Mouse (Mus musculus) limb, embryonic 11.5 days (tissue): ENCODE results near the gene Idnk. TPM values are rescaled to one million over a fixed set of nuclear protein-coding genes. Genes with fewer than 3 reads are reported as not detected.

Experiments
- ATAC-seq: fragments of 200-750 bp; cut with Nextera tagmentation; 2 replicates; pipeline ENCODE4 v1.8.0; 2017; ENCODE audit warnings: low read depth; ENCODE audit not compliant: insufficient number of reproducible peaks, low FRiP score, low TSS enrichment
- DNase-seq: peaks from one replicate; pipeline ENCODE4 v3.0.0-alpha.2; 2015; ENCODE audit warnings: low spot score
- H3K27ac ChIP-seq: fragments of 300-500 bp; sonication (generic); replicated peaks from 2 replicates; pipeline ENCODE4 v1.5.1; 2014; ENCODE audit warnings: low read depth, mild to moderate bottlenecking, low read length
- H3K27me3 ChIP-seq: fragments of 300-500 bp; sonication (generic); 2 replicates; pipeline ENCODE4 v1.6.1; 2014; ENCODE audit warnings: mild to moderate bottlenecking, low read length, mixed read lengths; ENCODE audit not compliant: control insufficient read depth, insufficient read depth
- H3K36me3 ChIP-seq: fragments of 300-500 bp; sonication (generic); 2 replicates; pipeline ENCODE4 v1.6.1; 2014; ENCODE audit warnings: mild to moderate bottlenecking, low read length, moderate library complexity, mixed read lengths; ENCODE audit not compliant: control insufficient read depth, insufficient read depth
- H3K4me1 ChIP-seq: fragments of 300-500 bp; sonication (generic); 2 replicates; pipeline ENCODE4 v1.6.1; 2014; ENCODE audit warnings: low read length, mixed read lengths; ENCODE audit not compliant: control insufficient read depth, insufficient read depth
- H3K4me2 ChIP-seq: fragments of 300-500 bp; sonication (generic); 2 replicates; pipeline ENCODE4 v1.6.1; 2014; ENCODE audit warnings: low read depth, mild to moderate bottlenecking, moderate library complexity; ENCODE audit not compliant: severe bottlenecking
- H3K4me3 ChIP-seq: fragments of 300-500 bp; sonication (generic); 2 replicates; pipeline ENCODE4 v1.5.1; 2014; ENCODE audit warnings: low read depth, low read length
- H3K9ac ChIP-seq: fragments of 300-500 bp; sonication (generic); 2 replicates; pipeline ENCODE4 v1.6.1; 2014; ENCODE audit warnings: mild to moderate bottlenecking, low read length
- H3K9me3 ChIP-seq: fragments of 300-500 bp; sonication (generic); 2 replicates; pipeline ENCODE4 v1.6.1; 2016; ENCODE audit warnings: low read length; ENCODE audit not compliant: control insufficient read depth
- WGBS: fragments of 180-500 bp; shearing (Covaris S2); extraction: QIAGEN DNeasy Blood & Tissue Kit; methylation state at CpG from one replicate; pipeline ENCODE4 v1.1.7; 2014; 5-methylcytosine and 5-hydroxymethylcytosine counted together
- polyA plus RNA-seq: library from polyadenylated mRNA; unstranded; fragments of >200 nt; fragmentation: Nextera tagmentation; extraction: Ambion mirVana; gene quantifications from 2 replicates; pipeline ENCODE4 v1.2.1, GENCODE M21; 2014

The Idnk gene
- polyA plus RNA-seq, 1 experiment from 2014 or later: 42.1 TPM

DNA sequence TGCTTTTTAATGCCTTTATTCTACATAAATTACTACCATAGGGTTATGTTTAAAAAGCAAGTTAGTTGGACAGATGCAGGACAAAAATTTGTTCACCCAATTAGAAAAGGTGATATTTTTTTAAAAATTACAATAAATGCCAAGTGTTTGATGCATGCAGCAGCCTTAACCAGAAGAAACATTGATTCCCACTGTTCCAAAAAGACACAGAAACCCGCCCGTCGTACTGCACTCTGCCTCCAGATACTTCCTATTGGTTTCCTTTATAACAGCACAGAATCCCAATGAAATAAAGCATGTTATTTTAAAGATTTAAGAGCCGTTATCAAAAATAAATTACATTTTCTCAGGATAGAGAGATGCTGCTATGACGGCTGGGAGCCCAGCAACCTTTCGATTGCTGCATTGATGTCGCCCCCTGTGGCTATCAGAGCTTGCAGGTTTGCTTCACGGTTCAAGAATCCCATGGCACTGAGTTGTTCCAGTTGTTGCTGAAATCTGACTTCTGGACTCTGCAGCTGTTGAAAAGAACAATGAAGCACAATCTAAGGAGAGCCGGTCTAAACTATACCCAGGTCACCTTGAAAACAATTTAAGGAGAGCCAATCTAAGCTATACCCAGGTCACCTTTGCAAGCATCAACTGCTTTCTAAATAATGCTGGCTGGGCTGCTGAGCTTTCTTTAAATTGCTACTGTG lies 20.2 kb downstream of the Idnk start:
- WGBS: 92% methylated on average over 9 of the region's 9 CpGs
- ATAC-seq: no peak

DNA sequence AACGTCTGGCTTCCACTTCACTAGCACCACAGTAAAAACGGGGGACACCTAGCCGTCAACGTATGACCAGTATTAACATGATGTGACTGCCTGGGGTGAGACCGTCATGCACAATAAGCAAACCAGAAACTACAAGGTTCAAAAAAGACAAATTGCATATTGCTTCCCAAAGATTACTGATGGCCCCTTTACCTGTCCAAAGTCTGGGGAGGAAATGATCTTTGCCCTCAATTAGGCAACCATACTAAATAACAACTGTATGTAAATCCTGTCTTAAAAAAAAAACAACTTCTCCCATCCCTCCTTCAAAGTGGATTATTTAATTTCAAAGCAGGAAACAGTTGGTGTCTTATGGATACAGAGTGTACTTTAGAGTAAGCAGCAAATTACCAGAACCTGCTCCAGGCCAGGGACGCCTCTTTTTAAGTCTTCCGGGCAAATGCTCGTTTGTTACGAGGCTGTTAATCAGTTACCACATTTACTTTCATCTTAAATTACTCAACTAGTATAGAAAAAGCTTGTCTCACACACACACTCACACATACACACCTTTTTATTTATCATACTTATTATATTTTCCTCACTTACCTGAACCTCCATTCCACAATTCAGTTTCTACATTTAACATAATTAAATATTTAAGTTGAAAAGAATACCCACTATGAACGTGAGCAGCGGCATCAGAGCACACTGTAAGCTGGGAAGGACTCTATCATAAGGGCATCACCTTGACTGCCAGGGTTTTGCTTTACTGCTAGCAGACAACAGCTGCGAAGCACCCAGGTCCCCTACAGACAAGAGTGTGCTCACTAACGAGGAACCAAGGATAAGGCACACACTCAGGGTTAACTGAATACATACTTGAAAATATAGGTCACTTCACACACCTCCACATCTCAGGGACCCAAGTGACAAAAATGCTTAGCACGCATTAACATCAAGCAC lies 24.4 kb downstream of the Idnk start:
- Histone ChIP-seq H3K36me3 (peaks cover 7% of the 10 kb centered on the region; the same call in 1 of the 2 replicates), H3K4me3 (no peak overlapping the region), H3K9ac (no peak overlapping the region), H3K27ac (no peak overlapping the region), H3K4me1 (no peaks in the 10 kb centered on the region), H3K27me3 (no peaks in the 10 kb centered on the region), H3K4me2 (no peak overlapping the region), H3K9me3 (no peaks in the 10 kb centered on the region)
- 68% methylated on average over 14 of the region's 14 CpGs for WGBS
- DNase-seq (no peak), ATAC-seq (no peak)

More for the DNA sequence above, 20.2 kb downstream of the Idnk start:
- H3K4me1 ChIP-seq: no peaks in the 10 kb centered on the region
- DNase-seq: no peak
- H3K4me3 ChIP-seq: no peak overlapping the region
- no peaks in the 10 kb centered on the region for H3K27me3 ChIP-seq
- H3K27ac ChIP-seq: no peak overlapping the region
- H3K4me2 ChIP-seq: no peak overlapping the region
- no peak overlapping the region for H3K9ac ChIP-seq
- H3K36me3 ChIP-seq: peaks cover 16% of the 10 kb centered on the region
- no peaks in the 10 kb centered on the region for H3K9me3 ChIP-seq

DNA sequence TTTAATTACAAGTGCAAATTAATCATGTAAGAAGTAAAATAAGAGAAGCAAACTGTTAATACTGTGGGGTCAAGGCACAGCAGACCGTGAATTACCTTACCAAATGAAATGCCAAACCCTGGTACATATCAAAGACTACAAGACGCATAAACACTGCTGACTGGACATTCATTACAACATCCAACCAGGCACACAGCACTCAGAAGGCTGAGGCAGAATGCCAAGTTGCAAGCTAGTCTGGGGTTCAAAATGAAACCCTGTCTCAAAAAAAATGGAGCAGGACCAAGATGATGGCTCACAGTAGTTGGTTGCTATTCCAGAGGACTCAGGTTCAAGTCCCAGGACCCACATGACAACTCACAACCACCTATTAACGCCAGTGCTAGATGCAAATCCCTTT lies 26.7 kb downstream of the Idnk start:
- Histone ChIP-seq H3K9me3 (no peaks in the 10 kb centered on the region), H3K4me2 (no peak overlapping the region), H3K4me3 (no peak overlapping the region), H3K27ac (no peak overlapping the region), H3K9ac (no peak overlapping the region), H3K27me3 (no peaks in the 10 kb centered on the region), H3K4me1 (no peaks in the 10 kb centered on the region), H3K36me3 (peaks cover 6% of the 10 kb centered on the region; the same call in 1 of the 2 replicates)
- ATAC-seq (no peak), DNase-seq (no peak)
- 84% methylated on average over 3 of the region's 3 CpGs for WGBS

DNA sequence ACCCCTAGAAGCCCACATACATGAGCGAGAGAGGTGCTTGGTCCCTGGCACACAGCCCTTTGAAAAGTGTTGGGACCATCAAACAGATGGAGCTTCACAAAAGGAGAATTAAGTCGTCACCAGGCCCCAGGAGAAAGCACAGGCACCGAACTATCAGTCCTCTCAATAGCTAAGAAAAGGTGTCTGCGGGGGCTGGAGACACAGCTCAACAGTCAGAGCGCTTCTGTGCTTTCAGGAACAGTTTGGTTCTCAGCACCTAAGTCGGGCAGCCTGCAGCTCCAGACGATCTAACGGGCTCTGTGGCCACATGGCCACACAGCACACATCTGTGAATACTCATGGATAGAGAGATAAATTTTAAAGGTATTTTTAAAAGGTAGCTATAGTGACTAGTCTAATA lies 28.8 kb downstream of the Idnk start:
- Histone ChIP-seq H3K27ac (no peak overlapping the region), H3K4me1 (no peaks in the 10 kb centered on the region), H3K36me3 (peaks cover 12% of the 10 kb centered on the region; the same call in 1 of the 2 replicates), H3K27me3 (no peaks in the 10 kb centered on the region), H3K4me3 (no peak overlapping the region), H3K4me2 (no peak overlapping the region), H3K9ac (no peak overlapping the region), H3K9me3 (no peaks in the 10 kb centered on the region)
- no peak for DNase-seq
- no peak for ATAC-seq
- WGBS: 85% methylated on average over 8 of the region's 8 CpGs

DNA sequence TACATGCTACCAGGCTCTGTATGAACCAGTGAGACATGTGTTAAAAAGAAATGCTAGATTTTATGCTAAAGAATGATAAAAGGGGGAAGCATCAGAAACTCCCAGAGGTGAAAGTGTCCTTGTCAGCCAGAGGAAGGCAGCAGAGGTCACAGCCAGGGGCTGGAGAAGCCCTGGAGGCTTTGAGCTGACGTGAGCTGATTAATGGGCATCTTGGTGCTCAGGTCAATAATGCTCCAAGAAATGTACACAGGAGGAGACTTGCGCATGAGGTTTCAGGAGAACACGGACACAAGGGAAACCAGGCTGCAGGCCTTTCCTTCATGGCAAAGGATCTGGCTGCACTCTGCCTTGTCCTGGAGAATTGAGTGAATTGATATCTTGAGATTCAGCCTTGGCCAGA lies 30.3 kb downstream of the Idnk start:
- no peak overlapping the region for H3K4me2 ChIP-seq
- no peak for DNase-seq
- H3K36me3 ChIP-seq: peaks cover 15% of the 10 kb centered on the region; the same call in 1 of the 2 replicates
- H3K9ac ChIP-seq: no peak overlapping the region
- H3K27ac ChIP-seq: no peak overlapping the region
- H3K27me3 ChIP-seq: no peaks in the 10 kb centered on the region
- WGBS: 98% methylated on average over 3 of the region's 3 CpGs
- ATAC-seq: no peak
- no peaks in the 10 kb centered on the region for H3K4me1 ChIP-seq
- no peaks in the 10 kb centered on the region for H3K9me3 ChIP-seq
- H3K4me3 ChIP-seq: no peak overlapping the region

DNA sequence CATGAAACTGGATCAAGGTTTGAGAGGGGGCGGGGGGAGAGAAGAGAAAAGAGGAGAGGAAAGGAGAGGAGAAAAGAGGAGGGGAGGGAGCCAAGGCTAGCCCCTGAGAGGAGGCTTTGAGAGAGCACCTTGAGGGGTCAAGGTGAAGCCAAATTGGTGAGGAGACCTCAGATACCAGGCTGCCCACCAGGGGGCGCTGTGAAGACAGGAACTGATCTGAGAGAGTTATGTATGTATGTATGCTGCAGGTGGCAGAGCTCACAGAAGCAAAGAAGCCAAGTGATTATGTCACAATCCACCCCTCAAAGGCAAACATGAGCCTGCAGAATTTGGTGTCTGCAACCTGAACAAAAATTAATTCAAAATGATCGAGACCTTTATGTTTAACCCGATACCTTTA lies 31.0 kb downstream of the Idnk start:
- Histone ChIP-seq H3K9ac (no peak overlapping the region), H3K9me3 (no peaks in the 10 kb centered on the region), H3K27ac (no peak overlapping the region), H3K4me1 (no peaks in the 10 kb centered on the region), H3K27me3 (no peaks in the 10 kb centered on the region), H3K4me3 (no peak overlapping the region), H3K4me2 (no peak overlapping the region), H3K36me3 (peaks cover 14% of the 10 kb centered on the region; the same call in 1 of the 2 replicates)
- WGBS: 71% methylated on average over 4 of the region's 4 CpGs
- DNase-seq (peak; percentile 93), ATAC-seq (no peak)

DNA sequence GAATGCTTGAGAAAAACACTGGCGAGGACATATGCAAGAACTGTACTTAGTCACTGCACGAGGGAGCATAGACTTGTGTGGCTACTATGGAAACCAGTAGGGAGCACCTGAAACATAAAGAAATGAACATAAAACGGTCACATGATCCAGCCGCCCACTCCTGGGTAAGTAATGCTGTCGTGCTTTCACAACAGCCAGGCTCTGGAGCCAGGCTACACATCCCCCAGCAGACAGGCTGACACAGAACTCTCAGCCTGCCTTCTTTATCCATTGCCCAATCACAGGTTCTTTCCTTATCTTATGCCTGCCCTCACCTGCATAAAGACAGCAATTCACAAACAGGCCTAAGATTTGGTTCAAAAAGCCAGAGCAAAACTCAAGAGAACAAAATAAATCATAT lies 32.0 kb downstream of the Idnk start:
- whole genome bisulfite sequencing: 82% methylated on average over 5 of the region's 5 CpGs
- H3K4me3 ChIP-seq: no peak overlapping the region
- no peaks in the 10 kb centered on the region for H3K27me3 ChIP-seq
- H3K4me2 ChIP-seq: no peak overlapping the region
- H3K9ac ChIP-seq: no peak overlapping the region
- DNase-seq (no peak), ATAC-seq (no peak)
- H3K4me1 ChIP-seq: no peaks in the 10 kb centered on the region
- H3K27ac ChIP-seq: no peak overlapping the region
- no peaks in the 10 kb centered on the region for H3K9me3 ChIP-seq
- peaks cover 14% of the 10 kb centered on the region; the same call in 1 of the 2 replicates for H3K36me3 ChIP-seq

DNA sequence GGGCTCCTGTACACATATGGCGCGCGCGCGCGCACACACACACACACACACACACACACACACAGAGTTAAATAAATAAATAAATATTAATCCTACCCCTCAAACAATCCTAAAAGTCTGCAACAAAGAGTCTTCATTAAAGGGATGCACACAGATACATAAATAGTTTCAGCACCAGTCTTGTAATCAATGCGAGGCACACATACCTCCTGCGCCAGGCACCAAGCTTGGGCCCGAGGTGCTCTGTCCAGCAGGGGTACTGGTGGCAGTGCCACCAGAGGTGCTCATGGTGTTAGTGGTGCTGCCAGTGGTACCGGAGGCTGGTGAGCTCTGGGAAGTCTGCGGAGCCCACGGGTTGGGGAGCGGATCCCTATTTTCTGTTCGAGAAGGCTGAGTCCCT lies 34.1 kb downstream of the Idnk start:
- no peak for DNase-seq
- no peak overlapping the region for H3K9ac ChIP-seq
- no peak for ATAC-seq

More for the DNA sequence above, 34.1 kb downstream of the Idnk start:
- no peaks in the 10 kb centered on the region for H3K9me3 ChIP-seq
- H3K4me3 ChIP-seq: no peak overlapping the region
- 96% methylated on average over 14 of the region's 14 CpGs for WGBS
- H3K36me3 ChIP-seq: peaks cover 14% of the 10 kb centered on the region; the same call in 1 of the 2 replicates
- H3K27ac ChIP-seq: no peak overlapping the region
- H3K27me3 ChIP-seq: no peaks in the 10 kb centered on the region
- no peaks in the 10 kb centered on the region for H3K4me1 ChIP-seq
- H3K4me2 ChIP-seq: no peak overlapping the region
